Mouse (Mus musculus): ENCODE measurements around the gene Ccdc183.

Ccdc183 gene

GRCm38 (mm10) chr2:25577951-25578795 lies 39.3 kb downstream of the Ccdc183 start:
- DNase-seq (ENCODE audit: low spot score) = peak; percentile 70

GRCm38 (mm10) chr2:25576965-25577891 lies 40.2 kb downstream of the Ccdc183 start:
- DNase-seq (ENCODE audit: low spot score) = peak; percentile 35

- DNase-seq (ENCODE audit: low spot score) = no peak
These were observed 41.2 kb downstream of the Ccdc183 start for GRCm38 (mm10) chr2:25576028-25576850.

GRCm38 (mm10) chr2:25575432-25576027 lies 41.9 kb downstream of the Ccdc183 start:
- peak; percentile 58 for DNase-seq (ENCODE audit: low spot score)

GRCm38 (mm10) chr2:25574579-25575431 lies 42.7 kb downstream of the Ccdc183 start, which contains the start of the genes Mamdc4 and Phpt1:
Mamdc4 (minus strand) TSS chr2:25574845.
Phpt1 (minus strand) TSS chr2:25575224.
- peak; percentile 99 for DNase-seq (ENCODE audit: low spot score)

GRCm38 (mm10) chr2:25574136-25574535 lies 43.3 kb downstream of the Ccdc183 start:
- DNase-seq (ENCODE audit: low spot score) = no peak

GRCm38 (mm10) chr2:25573068-25573467 lies 44.4 kb downstream of the Ccdc183 start:
- DNase-seq (ENCODE audit: low spot score) = no peak

- no peak for DNase-seq (ENCODE audit: low spot score)
These were observed 46.3 kb downstream of the Ccdc183 start for GRCm38 (mm10) chr2:25571221-25571620.

- DNase-seq (ENCODE audit: low spot score) = no peak
These were observed 48.2 kb downstream of the Ccdc183 start for GRCm38 (mm10) chr2:25569323-25569722.

- DNase-seq (ENCODE audit: low spot score) = no peak
These were observed 48.9 kb downstream of the Ccdc183 start for GRCm38 (mm10) chr2:25568473-25569019.

- peak; percentile 27 for DNase-seq (ENCODE audit: low spot score)
These were observed 50.9 kb downstream of the Ccdc183 start for GRCm38 (mm10) chr2:25566558-25566957.

GRCm38 (mm10) chr2:25565741-25566140 lies 51.7 kb downstream of the Ccdc183 start:
- no peak for DNase-seq (ENCODE audit: low spot score)

- no peak for DNase-seq (ENCODE audit: low spot score)
These were observed 55.5 kb downstream of the Ccdc183 start for GRCm38 (mm10) chr2:25561946-25562345.

GRCm38 (mm10) chr2:25560551-25560950 lies 56.9 kb downstream of the Ccdc183 start:
- no peak for DNase-seq (ENCODE audit: low spot score)

- DNase-seq (ENCODE audit: low spot score) = no peak
These were observed 58.7 kb downstream of the Ccdc183 start for GRCm38 (mm10) chr2:25558774-25559173.

All from embryo, embryonic 10 days (tissue).